Mouse (Mus musculus) cerebellum, adult 8-10 months (tissue): ENCODE measurements around the gene Galr2.
"Not testable (repeated sequence)": the region's sequence is repeated elsewhere in the genome, so short reads cannot be mapped to it uniquely, and the experiment has no call there.

Source experiments
- DNase-seq: peaks from one replicate; pipeline ENCODE4 v3.0.0; 2022

Galr2 gene

GRCm38 (mm10) chr11:116272589-116273468 is 7.9 kb upstream of the Galr2 start:
- DNase-seq, result no peak

- DNase-seq, result no peak
Observed at GRCm38 (mm10) chr11:116273469-116274044, 7.2 kb upstream of the Galr2 start.

- DNase-seq, result peak; percentile 90
Observed at GRCm38 (mm10) chr11:116274045-116274666, 6.6 kb upstream of the Galr2 start, which contains the start of gene Srp68. TSS of gene Srp68 (minus strand) at chr11:116274217.

GRCm38 (mm10) chr11:116277184-116277583 is 3.6 kb upstream of the Galr2 start:
- not testable (repeated sequence) for DNase-seq

- no peak for DNase-seq
Observed at GRCm38 (mm10) chr11:116281671-116282070, 932 bp downstream of the Galr2 start.

- no peak for DNase-seq
Observed at GRCm38 (mm10) chr11:116282089-116282488, 1.4 kb downstream of the Galr2 start.

- no peak for DNase-seq
Observed at GRCm38 (mm10) chr11:116282912-116283521, 2.3 kb downstream of the Galr2 start.

- DNase-seq, result no peak
Observed at GRCm38 (mm10) chr11:116283982-116284381, 3.2 kb downstream of the Galr2 start.

GRCm38 (mm10) chr11:116285770-116286191 is 5.0 kb downstream of the Galr2 start:
- DNase-seq, result no peak

GRCm38 (mm10) chr11:116287351-116287750 is 6.6 kb downstream of the Galr2 start:
- DNase-seq, result no peak

- DNase-seq, result no peak
Observed at GRCm38 (mm10) chr11:116290556-116290955, 9.8 kb downstream of the Galr2 start.

GRCm38 (mm10) chr11:116292401-116292800 is 11.7 kb downstream of the Galr2 start:
- no peak for DNase-seq

- DNase-seq, result no peak
Observed at GRCm38 (mm10) chr11:116293538-116294137, 12.9 kb downstream of the Galr2 start.

GRCm38 (mm10) chr11:116294319-116294718 is 13.6 kb downstream of the Galr2 start:
- no peak for DNase-seq

GRCm38 (mm10) chr11:116296191-116296734 is 15.5 kb downstream of the Galr2 start:
- DNase-seq, result no peak

GRCm38 (mm10) chr11:116297017-116297416 is 16.3 kb downstream of the Galr2 start:
- no peak for DNase-seq

GRCm38 (mm10) chr11:116298221-116298620 is 17.5 kb downstream of the Galr2 start:
- peak; percentile 70 for DNase-seq

GRCm38 (mm10) chr11:116298621-116299020 is 17.9 kb downstream of the Galr2 start:
- peak; percentile 73 for DNase-seq

GRCm38 (mm10) chr11:116305423-116305822 is 24.7 kb downstream of the Galr2 start:
- DNase-seq, result no peak

- peak; percentile 90 for DNase-seq
Observed at GRCm38 (mm10) chr11:116306126-116306982, 25.6 kb downstream of the Galr2 start.

- no peak for DNase-seq
Observed at GRCm38 (mm10) chr11:116307019-116307725, 26.4 kb downstream of the Galr2 start, which contains the start of gene Exoc7. TSS of gene Exoc7 (minus strand) at chr11:116307233.
